12 mouse cellular contexts compared by ENCODE assay signal in genomic region chr6:86639180-86640160, GRCm38 (mm10). TPM values are rescaled to one million over a fixed set of nuclear protein-coding genes. Genes with fewer than 3 reads are reported as not detected.
DNase-seq lines count a peak whose midpoint lies in the region; ATAC-seq and TF ChIP-seq lines count a peak whose summit lies in the region.
"Had no signal": no experiment of that assay in that cellular context is flagged by ENCODE, and none has a peak within 500 bp of the region (broad histone marks: within the 10 kb centered on the region; RNA-seq: fewer than 3 reads in every experiment).

No protein-coding gene starts in this region.

- no peaks in the 10 kb centered on the region for H3K36me3 ChIP-seq in embryonic facial prominence, embryonic 12.5 days
- H3K36me3 ChIP-seq in embryonic facial prominence, embryonic 10.5 days (replicated peaks) = no peaks in the 10 kb centered on the region
- H3K36me3 ChIP-seq in liver, embryonic 14.5 days (replicated peaks; ENCODE audit: control insufficient read depth, insufficient read depth, low read depth) = no peaks in the 10 kb centered on the region
- H3K36me3 ChIP-seq: hindbrain, embryonic 13.5 days; neural tube, embryonic 15.5 days had no signal

- no peaks in the 10 kb centered on the region for H3K9me3 ChIP-seq in embryonic facial prominence, embryonic 12.5 days
- no peaks in the 10 kb centered on the region for H3K9me3 ChIP-seq in embryonic facial prominence, embryonic 10.5 days
- no peaks in the 10 kb centered on the region for H3K9me3 ChIP-seq in liver, embryonic 14.5 days (ENCODE audit: control insufficient read depth, low read length)
- H3K9me3 ChIP-seq: hindbrain, embryonic 13.5 days; neural tube, embryonic 15.5 days had no signal

- H3K4me2 ChIP-seq in embryonic facial prominence, embryonic 12.5 days (replicated peaks) = no peak overlapping the region
- H3K4me2 ChIP-seq in liver, embryonic 14.5 days (ENCODE audit: low read depth) = peak overlapping the region; percentile 86
- H3K4me2 ChIP-seq: hindbrain, embryonic 13.5 days; neural tube, embryonic 15.5 days had no signal

- ATAC-seq in embryonic facial prominence, embryonic 12.5 days (ENCODE audit: insufficient number of reproducible peaks, insufficient read depth, low FRiP score, low TSS enrichment) = no peak
- ATAC-seq in liver, embryonic 14.5 days (ENCODE audit: insufficient read depth) = peak; percentile 90

- no peaks in the 10 kb centered on the region for H3K4me1 ChIP-seq in embryonic facial prominence, embryonic 12.5 days
- peaks cover 5% of the 10 kb centered on the region for H3K4me1 ChIP-seq in embryonic facial prominence, embryonic 10.5 days
- peaks cover 55 to 64% of the 10 kb centered on the region in 2 experiments for H3K4me1 ChIP-seq in liver, embryonic 14.5 days (replicated peaks; ENCODE audit: control insufficient read depth in 2 of 2, insufficient read depth in 2 of 2, low read length in 1 of 2)
- H3K4me1 ChIP-seq: hindbrain, embryonic 13.5 days; neural tube, embryonic 15.5 days had no signal

- no peaks in the 10 kb centered on the region for H3K27me3 ChIP-seq in embryonic facial prominence, embryonic 12.5 days
- H3K27me3 ChIP-seq in embryonic facial prominence, embryonic 10.5 days (replicated peaks; ENCODE audit: low read depth, poor library complexity, severe bottlenecking) = no peaks in the 10 kb centered on the region
- no peaks in the 10 kb centered on the region for H3K27me3 ChIP-seq in liver, embryonic 14.5 days (ENCODE audit: control insufficient read depth, insufficient read depth, low read length)
- H3K27me3 ChIP-seq: hindbrain, embryonic 13.5 days; neural tube, embryonic 15.5 days had no signal

- DNase-seq in embryonic facial prominence, embryonic 10.5 days (ENCODE audit: low spot score) = no peak
- DNase-seq in 3T3-L1 (ENCODE audit: low read depth, low spot score) = peak; percentile 48
- DNase-seq in c-Kit-positive CD71-negative TER-119-negative erythroid progenitor cells, embryonic 14.5 days (ENCODE audit: low read depth) = peak; percentile 39
- peak; percentile 93 to 95 (median 95) for DNase-seq in liver, embryonic 14.5 days (ENCODE audit: low read depth in 3 of 3, low spot score in 3 of 3)
- no peak for DNase-seq in urinary bladder, postnatal 14 days (ENCODE audit: low spot score)
- no peak for DNase-seq in kidney, postnatal 14 days
- DNase-seq in thymus, postnatal 4 days = no peak
- DNase-seq: cerebellum, postnatal 25 days; forebrain, postnatal 0 days had no signal

- TF ChIP-seq EP300 in liver, embryonic 14.5 days (IDR thresholded peaks at IDR 0.05; ENCODE audit: low read depth) = peak; percentile 97

- no peak overlapping the region for H3K9ac ChIP-seq in embryonic facial prominence, embryonic 12.5 days
- peak overlapping the region; percentile 90 for H3K9ac ChIP-seq in liver, embryonic 14.5 days (replicated peaks)
- H3K9ac ChIP-seq: forebrain, postnatal 0 days; hindbrain, embryonic 13.5 days; neural tube, embryonic 15.5 days had no signal

- WGBS in embryonic facial prominence, embryonic 12.5 days = 82% methylated on average over 18 of the region's 18 CpGs
- WGBS in embryonic facial prominence, embryonic 10.5 days = 82% methylated on average over 18 of the region's 18 CpGs
- 34% methylated on average over 18 of the region's 18 CpGs for WGBS in liver, embryonic 14.5 days (ENCODE audit: insufficient replicate concordance)

- TF ChIP-seq CTCF in liver, embryonic 14.5 days (IDR thresholded peaks at IDR 0.05; ENCODE audit: low read depth) = no peak

- H3K4me3 ChIP-seq in embryonic facial prominence, embryonic 12.5 days = no peak overlapping the region
- H3K4me3 ChIP-seq in embryonic facial prominence, embryonic 10.5 days = no peak overlapping the region
- H3K4me3 ChIP-seq in liver, embryonic 14.5 days (ENCODE audit: insufficient read depth in 1 of 2, low read depth in 2 of 2, low read length in 2 of 2) = peak overlapping the region; percentile 46 to 52
- H3K4me3 ChIP-seq: hindbrain, embryonic 13.5 days; neural tube, embryonic 15.5 days had no signal

- 0 out of 2 replicates have a peak overlapping the region, but pooled peaks have one; percentile 41 for H3K27ac ChIP-seq in embryonic facial prominence, embryonic 12.5 days
- no peak overlapping the region; the same call in 1 of the 2 replicates for H3K27ac ChIP-seq in embryonic facial prominence, embryonic 10.5 days (replicated peaks)
- H3K27ac ChIP-seq in liver, embryonic 14.5 days = peak overlapping the region; percentile 99
- H3K27ac ChIP-seq: hindbrain, embryonic 13.5 days; neural tube, embryonic 15.5 days had no signal

RNA-seq across cellular contexts. Expression of gene Asprv1, which starts 11.5 kb away (rescaled TPM):
- polyA plus RNA-seq in embryonic facial prominence, embryonic 12.5 days (2016; fragmentation: Nextera tagmentation; extraction: Ambion mirVana) = 1.7 and 2.1 TPM in 2 replicates
- polyA plus RNA-seq in embryonic facial prominence, embryonic 10.5 days (2016; fragmentation: Nextera tagmentation; extraction: Ambion mirVana) = 0.69 and 1.3 TPM in 2 replicates
- polyA plus RNA-seq in liver, embryonic 14.5 days (2012; rRNA removed) = 0.26 and 0.33 TPM in 2 replicates
- polyA plus RNA-seq in liver, embryonic 14.5 days (2014; fragmentation: Nextera tagmentation; extraction: Ambion mirVana) = 0.23 and 0.28 TPM in 2 replicates

RNA-seq across cellular contexts. Expression of gene Mxd1, which starts 29.5 kb away (rescaled TPM):
- polyA plus RNA-seq in embryonic facial prominence, embryonic 12.5 days (2016; fragmentation: Nextera tagmentation; extraction: Ambion mirVana) = 17.9 and 18.6 TPM in 2 replicates
- polyA plus RNA-seq in embryonic facial prominence, embryonic 10.5 days (2016; fragmentation: Nextera tagmentation; extraction: Ambion mirVana) = 9.5 and 11.4 TPM in 2 replicates
- polyA plus RNA-seq in liver, embryonic 14.5 days (2012; rRNA removed) = 17.8 and 18.7 TPM in 2 replicates
- 30.3 and 32.5 TPM in 2 replicates for polyA plus RNA-seq in liver, embryonic 14.5 days (2014; fragmentation: Nextera tagmentation; extraction: Ambion mirVana)

RNA-seq across cellular contexts. Expression of gene Snrnp27, which starts 44.9 kb away (rescaled TPM):
- polyA plus RNA-seq in embryonic facial prominence, embryonic 12.5 days (2016; fragmentation: Nextera tagmentation; extraction: Ambion mirVana) = 126 and 128 TPM in 2 replicates
- polyA plus RNA-seq in embryonic facial prominence, embryonic 10.5 days (2016; fragmentation: Nextera tagmentation; extraction: Ambion mirVana) = 124 and 134 TPM in 2 replicates
- 13.6 and 27.2 TPM in 2 replicates for polyA plus RNA-seq in liver, embryonic 14.5 days (2012; rRNA removed)
- 54.5 and 58.2 TPM in 2 replicates for polyA plus RNA-seq in liver, embryonic 14.5 days (2014; fragmentation: Nextera tagmentation; extraction: Ambion mirVana)

Comparison
In these comparisons a context has a peak if more than half of its experiments do, and no peak if none do; other contexts are left out.
1. H3K4me3 ChIP-seq: peak in liver, embryonic 14.5 days (2 of 2); none in embryonic facial prominence, embryonic 12.5 days (single experiment) and embryonic facial prominence, embryonic 10.5 days (single experiment).
2. DNase-seq: peak in 3T3-L1 (single experiment), c-Kit-positive CD71-negative TER-119-negative erythroid progenitor cells, embryonic 14.5 days (single experiment) and liver, embryonic 14.5 days (3 of 3); none in embryonic facial prominence, embryonic 10.5 days (single experiment), urinary bladder, postnatal 14 days (single experiment), kidney, postnatal 14 days (single experiment) and thymus, postnatal 4 days (single experiment).